Mouse (Mus musculus) adrenal gland, postnatal 36 days (tissue): Measurements from ENCODE around the gene Rpe. TPM values are rescaled to one million over a fixed set of nuclear protein-coding genes. Genes with fewer than 3 reads are reported as not detected.
"Not testable (repeated sequence)": the region's sequence is repeated elsewhere in the genome, so short reads cannot be mapped to it uniquely, and the experiment has no call there.

Experiments used
- DNase-seq, 2 experiments: peaks; one replicate each; pipeline ENCODE4 v3.0.0; 2021; ENCODE audit warnings: mixed read lengths in 1 of 2
- long read RNA-seq, 2 experiments: library from polyadenylated mRNA; stranded (forward); transcript quantifications; one replicate each; pipeline ENCODE4 v2.0.0; 2021; ENCODE audit warnings: borderline sequencing depth in 2 of 2
- total RNA-seq, 2 experiments: library from RNA; stranded (reverse); gene quantifications; 2 replicates each; pipeline ENCODE4 v1.2.3; 2021

The Rpe gene
- total RNA-seq: 10 to 100 TPM; 66.5 to 82.7 TPM
- long read RNA-seq, experiment 1, transcript Rpe-202 (7 exons, 2,713 nt): minor isoform, 10 of 129 reads
- long read RNA-seq, experiment 1, transcript Rpe-201 (6 exons, 2,692 nt): major isoform, 95 of 129 reads
- long read RNA-seq, experiment 1, partial matches to known transcripts: 4 of 129 reads
- long read RNA-seq, experiment 1, other reads (novel, unspliced or antisense): 20 of 129 reads
- long read RNA-seq, experiment 2, transcript Rpe-201 (6 exons, 2,692 nt): major isoform, 20 of 25 reads
- long read RNA-seq, experiment 2, partial matches to known transcripts: 0 of 25 reads
- long read RNA-seq, experiment 2, other reads (novel, unspliced or antisense): 5 of 25 reads

DNA sequence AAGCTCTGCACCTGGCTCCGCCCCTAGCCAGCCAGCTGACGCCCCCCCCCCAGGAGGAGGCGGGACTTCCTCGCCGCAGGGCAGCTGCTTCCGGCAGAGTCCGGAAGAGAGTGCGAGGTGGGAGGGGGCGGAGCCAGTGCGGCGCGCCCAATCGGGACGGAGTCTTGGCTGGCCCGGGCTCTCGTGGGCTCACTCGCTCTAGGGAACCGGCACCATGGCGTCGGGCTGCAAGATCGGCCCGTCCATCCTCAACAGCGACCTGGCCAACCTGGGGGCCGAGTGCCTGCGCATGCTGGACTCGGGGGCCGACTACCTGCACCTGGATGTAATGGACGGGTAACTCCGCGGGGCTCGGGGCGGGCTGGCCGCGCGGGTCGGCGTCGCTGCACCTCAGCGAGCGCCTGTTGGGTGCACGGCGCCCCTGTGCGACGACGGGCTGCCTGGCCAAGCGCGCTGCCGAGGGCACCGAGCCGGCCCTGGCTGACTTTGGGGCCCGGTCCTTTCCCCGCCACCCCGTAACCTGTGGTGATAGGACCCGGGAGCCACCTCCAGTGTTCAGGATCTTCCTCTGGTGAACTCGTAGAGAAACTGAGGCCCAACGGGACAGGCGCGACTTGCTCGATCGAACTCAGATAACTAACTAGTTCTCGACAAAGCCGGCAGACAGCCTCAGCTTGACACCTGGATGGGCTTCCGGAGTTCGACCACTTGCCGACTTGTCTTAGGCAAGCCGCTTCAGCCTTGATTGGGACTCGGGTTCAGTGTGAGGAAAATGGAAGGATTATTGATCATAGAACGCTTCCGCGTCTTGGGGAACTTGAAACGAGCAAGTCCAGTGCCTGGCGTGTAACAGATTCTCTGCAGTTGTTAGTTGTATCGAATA, at the start of gene Rpe:
TSS of gene Rpe (plus strand) at position 139 of the 883 bp plus-strand sequence.
- DNase-seq: peak; percentile 96 to 98

DNA sequence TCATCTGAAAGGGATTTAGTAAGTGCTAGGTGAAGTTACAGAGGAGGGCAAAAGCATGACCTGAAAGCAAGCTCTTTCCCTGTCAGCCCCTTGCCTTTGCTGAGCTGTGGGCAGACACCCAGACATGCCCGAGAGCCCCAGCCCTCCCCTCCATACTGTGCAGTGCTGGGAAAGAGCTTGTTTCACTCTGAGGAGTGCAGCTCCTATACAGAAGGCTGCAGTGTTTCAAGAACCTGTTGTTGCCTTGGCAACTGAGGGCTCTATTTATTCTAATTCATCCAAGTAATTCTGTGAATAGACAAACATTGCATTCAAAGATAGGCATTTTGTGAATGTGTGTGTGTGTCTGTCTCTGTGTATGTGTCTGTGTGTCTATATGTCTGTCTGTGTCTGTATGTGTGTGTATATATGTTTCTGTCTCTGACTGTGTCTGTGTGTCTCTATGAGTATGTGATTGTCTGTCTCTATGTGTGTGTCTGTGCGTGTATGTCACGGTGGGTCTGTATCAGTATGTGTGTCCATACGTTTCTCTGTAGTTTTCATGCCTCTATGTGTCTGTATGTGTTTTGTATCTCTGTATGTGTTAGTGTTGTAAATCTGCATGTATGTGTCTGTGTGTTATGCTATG, 45.4 kb upstream of the Rpe start:
- peak in 1 of 2 experiments; percentile 10 for DNase-seq

DNA sequence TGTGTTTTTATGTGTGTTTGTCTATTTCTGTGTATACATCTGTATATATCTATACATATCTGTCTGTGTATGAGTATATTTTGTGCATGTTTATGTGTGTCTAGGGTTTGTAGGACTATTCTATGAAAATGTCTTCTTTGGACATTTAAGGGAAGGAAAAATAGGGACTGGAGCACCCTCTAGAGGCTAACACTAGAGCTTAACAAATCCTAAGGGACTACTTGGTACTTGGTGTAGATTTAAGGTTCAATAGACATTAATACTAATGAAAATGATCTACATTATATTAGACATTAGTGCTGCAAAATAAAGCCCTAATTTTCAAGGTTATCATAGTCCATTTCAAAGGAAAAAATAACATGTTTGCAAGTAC, 44.9 kb upstream of the Rpe start:
- DNase-seq: no peak

DNA sequence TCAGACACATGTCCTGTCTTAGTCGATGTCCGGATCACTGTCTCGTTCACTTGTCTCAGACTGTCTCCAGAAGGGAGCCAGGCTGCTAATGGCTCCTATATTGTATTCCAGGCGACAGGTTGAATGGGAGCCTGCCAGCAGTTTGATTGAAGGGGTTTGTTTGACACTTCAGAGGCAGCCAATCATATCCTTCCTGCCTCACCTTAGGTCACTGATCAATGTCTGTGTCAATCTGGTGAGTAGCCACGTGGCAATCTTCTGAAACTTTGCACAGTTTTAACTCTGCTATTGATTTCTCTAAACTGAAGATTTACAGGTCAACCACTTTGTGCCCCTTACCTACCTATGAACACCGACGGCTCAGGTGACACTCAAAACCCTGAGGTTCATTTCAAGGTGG, 29.2 kb upstream of the Rpe start:
- no peak for DNase-seq

DNA sequence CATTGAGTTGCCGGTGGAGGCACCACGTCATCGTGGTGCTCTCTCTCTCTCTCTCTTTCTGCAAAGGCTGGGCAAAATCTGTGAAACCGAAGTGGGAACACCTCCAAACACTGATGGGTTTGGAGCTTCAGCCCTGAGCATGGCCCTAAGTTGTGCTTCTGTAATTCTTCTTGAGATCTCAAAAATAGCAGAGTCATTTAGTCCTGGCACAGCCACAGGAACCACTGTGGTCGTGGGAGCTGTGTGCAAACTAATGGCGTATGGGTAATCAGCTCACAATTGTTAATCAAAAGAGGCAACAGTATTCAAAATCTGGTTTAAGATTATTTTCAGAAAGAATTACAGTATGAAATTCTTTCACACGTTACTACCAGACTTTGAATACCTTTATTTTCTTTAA, 27.8 kb upstream of the Rpe start:
- no peak for DNase-seq

DNA sequence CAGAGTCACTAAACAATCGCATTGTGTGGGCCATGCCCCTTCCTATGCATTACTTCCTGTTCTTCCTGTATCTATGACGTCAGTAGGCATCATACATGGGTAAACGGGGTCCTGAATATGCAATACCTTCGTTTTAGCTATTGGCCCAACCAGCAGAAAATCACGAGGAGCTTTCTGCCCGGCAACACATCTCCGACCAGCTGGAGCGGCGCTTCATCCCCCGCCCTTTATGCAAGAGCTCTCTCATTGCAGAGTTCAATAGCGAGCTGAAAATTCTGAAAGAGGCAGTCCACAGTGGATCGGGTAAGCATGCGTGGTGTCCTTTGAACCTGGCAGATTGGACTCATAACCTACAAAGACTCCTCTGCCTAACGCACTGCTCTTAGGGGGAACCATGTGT, 22.7 kb upstream of the Rpe start:
- DNase-seq: no peak

DNA sequence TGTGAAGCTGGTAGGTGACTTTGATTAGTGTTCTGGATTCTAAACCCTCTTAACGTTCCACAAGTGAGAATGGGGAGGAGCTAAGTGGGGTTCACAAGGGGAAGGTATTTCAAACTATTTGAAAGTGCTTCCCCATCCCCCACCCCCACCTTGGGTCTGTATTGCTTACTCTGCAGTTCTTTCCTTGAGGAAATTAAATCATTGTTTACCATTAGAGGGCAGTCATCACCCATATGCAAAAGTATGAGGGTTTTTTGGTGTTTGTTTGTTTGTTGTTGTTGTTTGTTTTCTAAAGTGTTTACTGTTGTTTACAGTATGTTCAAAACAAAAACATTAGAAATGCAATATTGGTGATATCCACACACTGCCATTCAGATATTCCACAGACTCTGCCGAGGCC, 22.0 kb upstream of the Rpe start:
- no peak for DNase-seq

DNA sequence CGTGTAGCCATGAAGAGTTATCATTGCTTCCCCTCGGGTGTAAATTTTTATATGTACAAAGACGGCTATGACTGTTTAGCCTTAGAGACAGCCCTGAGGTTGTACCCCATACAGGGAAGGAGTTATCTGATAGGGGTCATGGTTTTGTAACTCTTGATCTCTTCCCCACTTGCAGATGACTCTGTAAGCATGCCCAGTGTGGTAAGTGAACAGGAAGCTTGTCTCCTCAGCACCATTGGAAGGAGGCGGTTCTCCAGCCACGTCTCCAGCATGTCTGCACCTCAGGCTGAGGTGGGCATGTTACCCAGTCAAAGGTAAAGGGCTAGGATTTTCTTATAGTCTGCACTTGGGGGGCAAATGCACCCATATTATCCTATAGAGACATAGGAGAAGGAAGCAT, 17.7 kb upstream of the Rpe start:
- no peak for DNase-seq

DNA sequence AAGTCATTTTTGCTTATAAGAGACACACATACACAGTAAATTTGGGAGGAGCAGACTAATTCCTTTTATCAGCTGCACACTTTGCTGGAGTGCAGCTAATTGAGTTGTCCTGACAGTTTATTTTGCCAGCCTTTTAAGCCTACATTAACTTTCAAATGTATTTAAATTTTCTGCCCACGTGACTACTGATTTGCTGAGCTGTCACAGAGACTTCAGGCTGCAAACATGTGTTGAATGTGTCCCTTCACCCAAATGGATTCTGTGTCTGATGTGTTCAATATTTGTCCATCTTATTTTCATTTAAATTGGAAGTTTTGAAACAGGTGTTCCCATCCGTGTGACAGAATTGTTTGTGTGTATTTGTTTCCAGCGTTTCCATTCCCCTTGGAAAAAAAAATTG, 8.9 kb upstream of the Rpe start:
- no peak for DNase-seq

DNA sequence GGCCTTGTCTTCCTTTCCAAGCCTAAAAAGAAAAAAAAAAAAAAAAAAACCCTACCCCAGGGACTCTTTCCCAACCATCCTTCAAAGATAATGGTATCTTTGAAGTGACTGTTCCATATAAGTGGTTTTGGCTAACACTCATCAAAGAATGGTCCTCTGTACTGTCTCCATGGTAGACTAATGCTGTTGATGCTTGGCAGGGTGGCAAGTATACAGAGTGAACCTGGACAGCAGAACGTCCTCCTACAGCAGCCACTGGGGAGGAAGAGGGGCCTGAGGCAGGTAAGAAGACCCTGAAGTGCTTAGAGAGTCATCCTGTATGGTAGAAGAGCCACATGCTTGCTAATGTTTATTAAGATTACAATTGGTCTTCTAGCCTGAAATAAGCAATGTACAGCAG, 8.3 kb upstream of the Rpe start:
- DNase-seq: no peak

DNA sequence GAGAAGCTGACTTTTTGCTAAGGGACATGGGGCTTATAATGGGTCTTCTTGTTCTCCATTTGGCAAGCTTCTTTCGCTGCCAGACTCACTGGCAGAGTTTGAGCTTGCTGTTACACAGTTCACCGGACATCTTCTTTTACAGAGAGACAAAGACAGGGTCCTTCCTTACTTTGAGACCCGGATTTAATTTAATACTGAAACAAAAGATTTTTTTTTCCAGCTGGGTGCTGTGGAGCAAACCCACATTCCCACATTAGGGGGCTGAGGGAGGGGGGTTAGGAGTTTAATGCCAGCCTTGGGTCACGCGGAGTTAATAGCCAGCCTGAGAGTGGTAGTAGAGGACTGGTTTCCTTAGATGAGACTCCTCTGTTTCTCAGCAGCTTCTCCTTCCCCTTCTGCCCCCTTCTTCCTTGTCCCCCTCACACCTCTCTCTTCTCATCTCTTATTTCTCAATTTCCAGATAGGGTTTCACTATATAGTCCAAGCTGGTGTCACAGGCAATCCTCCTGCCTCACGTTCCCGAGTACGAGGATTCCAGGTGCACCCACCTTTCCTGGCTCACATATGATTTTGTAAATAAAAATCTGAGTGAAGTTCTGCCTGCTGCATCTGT, 7.7 kb upstream of the Rpe start:
- DNase-seq: no peak

DNA sequence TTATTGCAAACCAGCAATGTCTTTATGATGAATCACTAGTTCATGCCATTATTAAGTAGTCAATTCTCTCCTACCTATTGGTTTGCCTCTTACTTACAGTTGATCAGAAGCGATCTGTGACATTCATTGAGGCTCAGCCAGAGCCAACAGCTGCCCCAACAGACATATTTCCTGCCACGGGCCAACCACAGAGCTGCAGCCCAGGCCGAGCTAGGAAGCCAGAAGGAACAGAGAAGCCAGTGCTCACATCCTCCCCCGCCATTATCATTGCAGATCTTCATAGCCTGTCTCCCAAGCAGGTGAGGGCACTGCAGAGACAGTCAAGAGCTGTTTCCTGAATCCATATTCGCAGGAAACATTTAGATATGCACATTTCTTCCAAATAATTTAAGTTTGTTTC, 6.4 kb upstream of the Rpe start:
- no peak for DNase-seq

DNA sequence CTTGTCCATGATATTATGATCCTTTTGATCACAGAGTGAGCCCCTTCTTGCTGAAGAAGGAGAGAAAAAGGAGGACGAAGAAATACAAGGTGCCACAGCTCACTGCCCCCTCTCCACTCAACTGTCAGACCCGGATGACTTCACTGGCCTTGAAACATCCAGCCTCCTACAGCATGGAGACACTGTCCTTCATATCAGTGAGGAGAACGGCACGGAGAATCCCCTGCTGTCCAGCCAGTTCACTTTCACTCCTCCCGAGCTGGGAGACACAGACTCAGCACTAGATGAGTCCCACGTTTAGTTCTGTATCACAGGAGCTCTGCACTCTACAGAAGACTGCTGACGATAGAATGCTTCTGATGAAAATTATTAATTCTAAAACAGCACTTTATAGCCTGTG, 5.3 kb upstream of the Rpe start:
- DNase-seq: peak; percentile 51 to 54

DNA sequence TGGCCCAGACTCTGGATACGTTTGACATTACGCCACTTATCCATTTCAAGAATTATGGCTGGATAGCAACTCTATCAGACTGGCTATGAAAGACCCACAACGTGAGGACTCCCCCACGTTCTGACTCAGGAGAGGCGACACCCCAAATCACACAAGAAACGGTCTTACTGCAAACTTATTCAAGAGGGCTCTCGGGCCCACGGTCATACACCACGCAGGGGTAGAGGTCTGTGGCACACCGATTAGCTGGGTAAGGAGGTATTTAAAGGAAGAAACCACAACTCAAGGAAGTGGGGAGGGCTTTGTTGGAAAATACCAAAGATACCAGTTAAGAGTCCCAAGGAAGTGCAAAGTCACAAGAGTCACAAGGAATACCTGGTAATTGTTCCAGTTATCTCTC, 1.0 kb upstream of the Rpe start:
- DNase-seq: not testable (repeated sequence)

DNA sequence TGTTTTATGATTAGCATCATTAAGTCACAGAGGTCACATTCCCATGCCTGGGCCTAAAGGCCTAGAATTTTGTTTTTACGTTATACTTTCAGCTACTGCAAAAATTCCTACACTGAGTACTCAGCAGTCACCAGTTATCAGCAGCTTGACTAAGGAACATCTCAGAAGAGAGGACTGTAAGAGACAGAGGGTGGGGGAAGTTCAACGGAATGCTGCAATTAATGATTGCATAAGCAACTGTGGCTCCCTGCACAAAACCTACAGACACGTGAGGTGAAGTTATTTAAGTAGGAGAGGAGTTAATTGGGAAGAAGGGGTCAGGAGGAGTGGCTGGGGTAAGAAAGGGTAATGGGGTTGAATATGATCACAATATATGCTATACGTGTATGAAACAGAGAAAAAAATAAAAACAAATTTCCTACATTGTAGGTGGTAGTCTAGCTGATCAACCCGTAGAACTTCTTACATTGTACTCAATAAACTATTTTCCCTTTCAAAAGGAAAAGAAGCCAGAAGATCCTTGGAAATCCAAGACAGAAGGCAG, 410 bp upstream of the Rpe start:
- DNase-seq: no peak

DNA sequence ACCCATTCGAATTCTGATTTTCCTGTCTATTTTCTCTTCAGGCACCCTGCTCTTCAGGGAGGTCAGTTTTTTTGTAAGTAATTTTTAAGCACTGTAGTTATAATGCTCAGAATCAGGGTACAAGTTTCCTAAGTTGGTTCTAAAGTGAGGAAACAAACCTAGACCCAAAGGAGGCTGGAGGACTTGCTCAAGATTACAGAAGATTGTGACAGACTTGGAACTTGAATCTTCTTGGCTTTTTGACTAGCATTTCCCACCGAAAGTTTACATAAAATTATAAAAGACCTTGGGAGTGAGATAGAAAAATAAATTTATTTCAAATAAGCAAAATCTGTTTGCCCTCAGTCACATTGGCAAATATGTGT, 927 bp downstream of the Rpe start:
- DNase-seq: no peak

DNA sequence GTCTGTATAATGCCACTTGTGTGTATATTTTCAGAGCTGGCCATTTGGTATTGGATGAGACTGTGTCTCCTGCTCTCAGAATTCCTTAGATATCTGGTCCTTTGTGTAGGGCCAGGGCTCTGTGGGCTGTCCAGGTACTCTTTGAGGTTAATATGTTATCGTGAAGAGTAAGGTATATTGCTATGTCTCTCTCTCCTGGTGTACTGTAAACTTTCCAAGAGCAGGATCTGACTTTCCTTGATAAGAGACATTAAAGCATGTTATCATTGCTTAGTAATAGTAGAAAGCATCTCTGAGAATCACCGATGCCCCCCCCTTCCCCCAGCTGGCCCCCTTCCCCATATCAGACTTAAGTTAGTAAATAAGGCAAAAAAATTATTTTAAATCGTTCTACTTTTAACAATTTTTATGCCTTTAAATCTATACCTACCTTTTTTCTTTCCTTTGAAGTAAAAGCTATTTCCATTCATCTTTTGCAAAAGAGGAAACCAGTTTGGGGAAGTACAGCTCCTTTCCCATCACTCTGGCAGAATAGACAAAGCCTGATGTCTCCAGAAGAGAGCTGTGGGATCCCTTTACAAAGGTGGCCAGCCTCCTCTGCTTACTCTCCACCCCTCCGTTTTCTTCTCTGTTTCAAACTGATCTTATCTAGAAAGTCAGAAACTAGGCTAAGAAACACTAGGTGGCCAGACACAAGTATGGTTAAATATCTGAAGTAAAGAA, 2.2 kb downstream of the Rpe start:
- DNase-seq: no peak

DNA sequence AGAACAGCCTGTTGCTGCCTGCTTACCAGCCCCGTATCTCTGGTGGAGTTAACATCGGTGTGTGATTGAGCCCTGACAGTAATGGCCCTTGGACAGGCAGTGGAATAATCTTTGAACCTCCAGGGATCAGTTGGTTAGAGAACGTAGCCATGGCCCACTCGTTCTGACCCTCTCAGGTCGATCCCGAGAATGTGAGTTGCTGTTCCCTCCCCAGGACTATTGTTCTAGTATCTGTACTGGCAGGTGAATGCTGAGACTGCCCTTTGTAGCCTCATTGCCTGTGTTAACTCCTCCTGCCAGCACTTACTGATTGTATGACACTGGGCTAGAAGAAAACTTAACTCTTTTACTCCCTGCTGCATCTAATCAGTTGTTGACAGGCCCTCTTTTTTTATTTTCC, 3.9 kb downstream of the Rpe start:
- no peak for DNase-seq

DNA sequence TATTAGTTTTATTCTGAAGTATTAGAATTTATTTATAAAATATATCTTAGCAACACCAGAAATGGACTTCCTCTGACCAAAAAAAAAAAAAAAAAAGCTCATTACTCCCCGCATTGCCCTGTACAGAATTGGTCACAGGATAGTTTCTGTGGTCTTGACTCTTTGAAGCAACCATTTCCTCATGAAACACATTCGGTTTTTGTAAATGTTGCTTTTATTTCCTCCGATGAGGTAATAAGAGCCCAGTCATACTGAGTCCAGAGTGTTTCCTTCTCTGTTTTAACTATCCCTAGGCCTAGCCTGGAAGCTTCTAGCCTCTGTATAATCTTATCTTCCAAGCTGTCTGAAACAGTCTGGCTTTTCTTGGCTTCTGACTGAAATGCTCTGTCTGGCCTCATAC, 12.2 kb downstream of the Rpe start:
- DNase-seq: no peak

DNA sequence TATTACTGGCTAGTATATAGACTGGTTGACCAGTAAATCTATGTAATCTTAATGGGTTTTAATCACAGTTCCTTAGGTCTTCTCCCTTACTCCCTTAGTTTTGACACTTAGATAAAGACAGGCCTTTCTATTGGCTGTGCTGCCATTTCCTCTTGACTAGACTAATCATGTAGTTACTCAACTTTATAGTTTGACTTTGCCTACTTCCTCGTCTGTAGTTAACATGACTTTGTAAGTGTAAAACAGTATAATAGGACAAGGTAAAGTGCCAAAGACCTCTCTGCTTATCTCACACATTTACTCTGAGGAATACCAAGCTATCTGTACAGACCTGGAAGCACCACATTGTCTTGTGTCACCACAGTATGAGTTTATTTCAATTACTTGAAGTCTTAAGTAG, 29.9 kb downstream of the Rpe start:
- no peak for DNase-seq

DNA sequence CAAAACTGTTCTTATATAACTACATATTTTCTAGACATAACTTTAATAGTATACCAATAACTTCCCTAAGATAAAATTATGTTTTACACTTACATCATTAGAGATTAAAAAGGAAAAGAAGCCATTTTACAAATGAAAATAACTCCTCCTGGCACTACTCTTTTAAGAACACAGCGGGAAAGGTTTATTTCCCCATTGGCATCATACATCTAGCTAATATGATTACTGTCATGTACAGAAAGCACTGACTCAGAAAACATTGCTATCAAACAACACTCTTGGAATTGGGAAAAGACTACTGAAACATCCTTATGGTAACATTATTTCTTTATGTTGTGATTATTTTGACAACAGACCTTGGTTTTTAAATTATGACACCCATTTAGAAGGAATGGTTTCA, 68.1 kb downstream of the Rpe start:
- DNase-seq: no peak
